Mouse (Mus musculus): ENCODE results near the gene 4930469K13Rik. TPM values are rescaled to one million over a fixed set of nuclear protein-coding genes. Genes with fewer than 3 reads are reported as not detected.
A peak's percentile ranks its signal among the peaks of the same experiment; 100 is the strongest.

The 4930469K13Rik gene
- polyA plus RNA-seq, 1 experiment from 2014 or later: 4.3 TPM

DNA sequence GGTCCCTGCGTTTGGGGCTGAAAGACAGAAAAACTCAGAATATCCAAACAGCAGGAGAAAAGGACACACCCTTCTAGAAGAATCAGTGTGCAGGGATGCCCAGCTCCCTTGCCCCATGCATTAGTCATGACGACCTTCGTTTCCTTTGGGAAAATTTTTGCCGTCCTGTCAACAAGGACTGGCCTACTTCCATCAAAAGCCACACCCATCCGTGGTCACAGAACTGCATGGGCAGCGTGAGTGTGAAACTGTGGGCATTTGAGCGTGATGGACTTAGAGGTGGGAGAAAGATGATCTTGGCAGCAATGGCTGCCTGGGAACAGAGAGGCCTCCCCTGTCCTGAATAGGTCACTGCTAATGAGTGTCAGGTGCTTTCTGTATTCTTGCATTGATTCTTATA is 126.2 kb downstream of the 4930469K13Rik start:
- no peak overlapping the region for H3K9ac ChIP-seq (ENCODE audit: low read depth, low read length)
- H3K27me3 ChIP-seq (ENCODE audit: control insufficient read depth, insufficient read depth, low read length): no peaks in the 10 kb centered on the region
- H3K4me3 ChIP-seq (ENCODE audit: low read depth, low read length): no peak overlapping the region
- H3K4me2 ChIP-seq (replicated peaks; ENCODE audit: low read depth, low read length): no peak overlapping the region
- ATAC-seq (ENCODE audit: low FRiP score) (no peak), DNase-seq (ENCODE audit: low spot score) (no peak)
- H3K27ac ChIP-seq (ENCODE audit: low read depth, low read length): no peak overlapping the region
- 86% methylated on average over 7 of the region's 7 CpGs for WGBS
- H3K4me1 ChIP-seq (replicated peaks; ENCODE audit: control insufficient read depth, insufficient read depth, low read length): no peaks in the 10 kb centered on the region
- H3K36me3 ChIP-seq (ENCODE audit: control insufficient read depth, insufficient read depth, low read length): no peaks in the 10 kb centered on the region
- H3K9me3 ChIP-seq (ENCODE audit: control insufficient read depth, low read length): no peaks in the 10 kb centered on the region

GRCm38 (mm10) chr11:33969199-33969598 is 129.2 kb downstream of the 4930469K13Rik start:
- no peak for ATAC-seq (ENCODE audit: low FRiP score)
- no peak for DNase-seq (ENCODE audit: low spot score)
- 81% methylated on average over 3 of the region's 3 CpGs for WGBS

DNA sequence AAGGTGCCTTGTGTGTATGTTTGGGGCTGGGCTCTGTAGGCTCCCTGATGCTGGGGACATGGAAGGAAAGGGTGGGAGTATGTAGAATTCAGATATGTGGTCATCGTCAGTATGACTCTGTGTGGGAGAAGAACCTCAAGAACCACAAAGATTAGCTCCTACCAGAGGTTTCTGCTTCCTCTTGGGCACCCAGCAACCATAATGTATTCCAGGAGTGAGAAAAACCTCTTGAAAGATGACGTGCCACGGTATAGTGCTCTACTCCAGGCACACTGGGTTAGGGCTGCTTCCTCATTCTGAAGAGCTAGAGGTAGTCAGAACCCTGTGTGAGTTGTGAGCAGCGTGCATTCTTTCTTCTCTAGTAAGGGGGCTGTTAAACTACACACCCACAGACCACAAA is 130.6 kb downstream of the 4930469K13Rik start:
- Histone ChIP-seq H3K9me3 (ENCODE audit: control insufficient read depth, low read length) (no peaks in the 10 kb centered on the region), H3K4me1 (replicated peaks; ENCODE audit: control insufficient read depth, insufficient read depth, low read length) (no peaks in the 10 kb centered on the region), H3K27me3 (ENCODE audit: control insufficient read depth, insufficient read depth, low read length) (no peaks in the 10 kb centered on the region), H3K4me2 (replicated peaks; ENCODE audit: low read depth, low read length) (no peak overlapping the region), H3K27ac (ENCODE audit: low read depth, low read length) (no peak overlapping the region), H3K4me3 (ENCODE audit: low read depth, low read length) (no peak overlapping the region), H3K9ac (ENCODE audit: low read depth, low read length) (no peak overlapping the region), H3K36me3 (ENCODE audit: control insufficient read depth, insufficient read depth, low read length) (no peaks in the 10 kb centered on the region)
- ATAC-seq (ENCODE audit: low FRiP score) (no peak), DNase-seq (ENCODE audit: low spot score) (no peak)
- WGBS: 88% methylated on average over 4 of the region's 4 CpGs

More at GRCm38 (mm10) chr11:33969199-33969598, 129.2 kb downstream of the 4930469K13Rik start:
- H3K4me2 ChIP-seq (replicated peaks; ENCODE audit: low read depth, low read length): no peak overlapping the region
- H3K27ac ChIP-seq (ENCODE audit: low read depth, low read length): no peak overlapping the region
- H3K4me1 ChIP-seq (replicated peaks; ENCODE audit: control insufficient read depth, insufficient read depth, low read length): no peaks in the 10 kb centered on the region
- no peak overlapping the region for H3K9ac ChIP-seq (ENCODE audit: low read depth, low read length)
- no peak overlapping the region for H3K4me3 ChIP-seq (ENCODE audit: low read depth, low read length)
- H3K36me3 ChIP-seq (ENCODE audit: control insufficient read depth, insufficient read depth, low read length): no peaks in the 10 kb centered on the region
- no peaks in the 10 kb centered on the region for H3K9me3 ChIP-seq (ENCODE audit: control insufficient read depth, low read length)
- H3K27me3 ChIP-seq (ENCODE audit: control insufficient read depth, insufficient read depth, low read length): no peaks in the 10 kb centered on the region

- Histone ChIP-seq H3K9me3 (ENCODE audit: control insufficient read depth, low read length) (no peaks in the 10 kb centered on the region), H3K27me3 (ENCODE audit: control insufficient read depth, insufficient read depth, low read length) (no peaks in the 10 kb centered on the region), H3K4me2 (replicated peaks; ENCODE audit: low read depth, low read length) (no peak overlapping the region), H3K4me1 (replicated peaks; ENCODE audit: control insufficient read depth, insufficient read depth, low read length) (no peaks in the 10 kb centered on the region), H3K9ac (ENCODE audit: low read depth, low read length) (no peak overlapping the region), H3K27ac (ENCODE audit: low read depth, low read length) (no peak overlapping the region), H3K36me3 (ENCODE audit: control insufficient read depth, insufficient read depth, low read length) (no peaks in the 10 kb centered on the region), H3K4me3 (ENCODE audit: low read depth, low read length) (no peak overlapping the region)
- no peak for ATAC-seq (ENCODE audit: low FRiP score)
- 71% methylated on average over 2 of the region's 2 CpGs for WGBS
- DNase-seq (ENCODE audit: low spot score): no peak
Observed at GRCm38 (mm10) chr11:33965380-33965779, 133.0 kb downstream of the 4930469K13Rik start.

DNA sequence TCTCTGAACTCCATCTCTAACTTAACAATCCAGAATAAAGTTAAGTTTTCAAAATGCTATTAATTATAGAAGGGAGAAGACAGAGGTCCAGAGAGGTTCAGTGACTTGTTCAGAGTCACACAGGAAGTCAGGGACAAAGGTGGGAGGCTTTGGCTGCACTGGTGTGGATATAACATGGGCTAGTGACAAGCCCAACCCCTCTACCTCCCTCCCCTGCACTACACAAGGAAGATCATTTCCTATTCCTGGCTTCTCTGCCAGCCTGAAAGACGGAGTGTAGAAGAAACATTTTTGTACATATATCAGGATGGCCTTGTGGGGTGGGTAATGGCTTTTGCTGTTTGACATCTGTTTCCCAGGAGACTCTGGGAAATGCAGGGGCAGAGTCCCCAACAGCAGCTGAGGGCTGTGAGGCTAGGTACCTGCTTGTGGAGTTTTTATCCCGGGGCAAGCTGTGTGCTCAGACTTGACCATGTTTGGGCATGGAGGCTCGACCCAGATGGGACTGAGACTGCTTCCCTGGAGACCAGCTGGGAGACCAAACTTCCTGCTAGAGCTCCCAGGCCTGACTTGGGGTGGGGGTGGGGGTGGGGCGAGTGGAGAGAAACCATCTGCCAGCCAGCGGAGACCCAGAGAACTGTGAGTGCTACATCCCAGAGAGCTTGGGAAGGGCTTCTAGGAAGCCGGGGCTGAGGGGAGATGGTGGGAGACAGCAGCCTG is 135.5 kb downstream of the 4930469K13Rik start, which contains the start of gene Kcnmb1:
Gene Kcnmb1, plus strand, starts transcription at position 326 of the 720 bp plus-strand sequence.
- Histone ChIP-seq H3K4me3 (ENCODE audit: low read depth, low read length) (no peak within 1 kb of the TSS), H3K9me3 (ENCODE audit: control insufficient read depth, low read length) (no peaks in the 10 kb centered on the region), H3K4me1 (replicated peaks; ENCODE audit: control insufficient read depth, insufficient read depth, low read length) (no peaks in the 10 kb centered on the region), H3K27me3 (ENCODE audit: control insufficient read depth, insufficient read depth, low read length) (no peaks in the 10 kb centered on the region), H3K27ac (ENCODE audit: low read depth, low read length) (no peak within 1 kb of the TSS), H3K9ac (ENCODE audit: low read depth, low read length) (no peak within 1 kb of the TSS), H3K36me3 (ENCODE audit: control insufficient read depth, insufficient read depth, low read length) (no peaks in the 10 kb centered on the region), H3K4me2 (replicated peaks; ENCODE audit: low read depth, low read length) (no peak within 1 kb of the TSS)
- DNase-seq (ENCODE audit: low spot score) (no peak), ATAC-seq (ENCODE audit: low FRiP score) (no peak; the same call in 1 of the 2 replicates)
- WGBS: 44% methylated on average over 6 of the region's 6 CpGs

DNA sequence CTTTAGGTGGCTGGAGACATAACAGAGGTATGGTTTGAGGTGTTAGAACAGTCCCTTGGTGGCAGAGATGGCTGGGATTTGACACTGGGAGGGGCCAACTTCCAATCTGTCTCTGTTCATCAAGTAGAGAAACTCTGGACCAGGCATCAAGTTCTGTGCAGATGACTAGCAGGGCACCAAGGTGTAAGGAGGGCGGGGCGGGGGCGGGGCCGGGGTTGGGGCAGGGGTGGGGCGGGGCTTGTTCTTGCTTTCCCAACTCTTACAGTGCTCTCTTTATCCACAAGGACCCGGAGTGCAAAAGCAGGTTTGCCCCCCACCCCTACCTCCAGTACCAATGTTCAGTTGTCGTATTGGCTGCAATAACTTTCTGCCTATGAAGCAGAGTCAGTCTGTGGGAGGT is 136.2 kb downstream of the 4930469K13Rik start:
- no peak for DNase-seq (ENCODE audit: low spot score)
- no peak for ATAC-seq (ENCODE audit: low FRiP score)
- 41% methylated on average over 7 of the region's 7 CpGs for WGBS
- Histone ChIP-seq H3K27me3 (ENCODE audit: control insufficient read depth, insufficient read depth, low read length) (no peaks in the 10 kb centered on the region), H3K9ac (ENCODE audit: low read depth, low read length) (no peak overlapping the region), H3K4me2 (replicated peaks; ENCODE audit: low read depth, low read length) (no peak overlapping the region), H3K36me3 (ENCODE audit: control insufficient read depth, insufficient read depth, low read length) (no peaks in the 10 kb centered on the region), H3K9me3 (ENCODE audit: control insufficient read depth, low read length) (no peaks in the 10 kb centered on the region), H3K27ac (ENCODE audit: low read depth, low read length) (no peak overlapping the region), H3K4me1 (replicated peaks; ENCODE audit: control insufficient read depth, insufficient read depth, low read length) (no peaks in the 10 kb centered on the region), H3K4me3 (ENCODE audit: low read depth, low read length) (no peak overlapping the region)

GRCm38 (mm10) chr11:33958713-33959112 is 139.6 kb downstream of the 4930469K13Rik start:
- H3K27ac ChIP-seq (ENCODE audit: low read depth, low read length): no peak overlapping the region
- no peak overlapping the region for H3K4me3 ChIP-seq (ENCODE audit: low read depth, low read length)
- H3K36me3 ChIP-seq (ENCODE audit: control insufficient read depth, insufficient read depth, low read length): no peaks in the 10 kb centered on the region
- H3K4me1 ChIP-seq (replicated peaks; ENCODE audit: control insufficient read depth, insufficient read depth, low read length): no peaks in the 10 kb centered on the region
- no peaks in the 10 kb centered on the region for H3K9me3 ChIP-seq (ENCODE audit: control insufficient read depth, low read length)
- H3K4me2 ChIP-seq (replicated peaks; ENCODE audit: low read depth, low read length): no peak overlapping the region
- DNase-seq (ENCODE audit: low spot score) (peak; percentile 56), ATAC-seq (ENCODE audit: low FRiP score) (no peak)
- no peaks in the 10 kb centered on the region for H3K27me3 ChIP-seq (ENCODE audit: control insufficient read depth, insufficient read depth, low read length)
- H3K9ac ChIP-seq (ENCODE audit: low read depth, low read length): no peak overlapping the region
- WGBS: 81% methylated on average over 8 of the region's 8 CpGs

GRCm38 (mm10) chr11:33957595-33957994 is 140.8 kb downstream of the 4930469K13Rik start:
- H3K4me3 ChIP-seq (ENCODE audit: low read depth, low read length): no peak overlapping the region
- no peaks in the 10 kb centered on the region for H3K4me1 ChIP-seq (replicated peaks; ENCODE audit: control insufficient read depth, insufficient read depth, low read length)
- ATAC-seq (ENCODE audit: low FRiP score) (no peak), DNase-seq (ENCODE audit: low spot score) (no peak)
- no peak overlapping the region for H3K4me2 ChIP-seq (replicated peaks; ENCODE audit: low read depth, low read length)
- 83% methylated on average over 6 of the region's 6 CpGs for WGBS
- H3K36me3 ChIP-seq (ENCODE audit: control insufficient read depth, insufficient read depth, low read length): no peaks in the 10 kb centered on the region
- no peaks in the 10 kb centered on the region for H3K9me3 ChIP-seq (ENCODE audit: control insufficient read depth, low read length)
- H3K27ac ChIP-seq (ENCODE audit: low read depth, low read length): no peak overlapping the region
- no peak overlapping the region for H3K9ac ChIP-seq (ENCODE audit: low read depth, low read length)
- no peaks in the 10 kb centered on the region for H3K27me3 ChIP-seq (ENCODE audit: control insufficient read depth, insufficient read depth, low read length)

- Histone ChIP-seq H3K4me1 (replicated peaks; ENCODE audit: control insufficient read depth, insufficient read depth, low read length) (no peaks in the 10 kb centered on the region), H3K9me3 (ENCODE audit: control insufficient read depth, low read length) (no peaks in the 10 kb centered on the region), H3K27me3 (ENCODE audit: control insufficient read depth, insufficient read depth, low read length) (no peaks in the 10 kb centered on the region), H3K27ac (ENCODE audit: low read depth, low read length) (no peak overlapping the region), H3K9ac (ENCODE audit: low read depth, low read length) (no peak overlapping the region), H3K4me3 (ENCODE audit: low read depth, low read length) (no peak overlapping the region), H3K36me3 (ENCODE audit: control insufficient read depth, insufficient read depth, low read length) (no peaks in the 10 kb centered on the region), H3K4me2 (replicated peaks; ENCODE audit: low read depth, low read length) (no peak overlapping the region)
- DNase-seq (ENCODE audit: low spot score) (no peak), ATAC-seq (ENCODE audit: low FRiP score) (no peak)
- WGBS: 87% methylated on average over 5 of the region's 5 CpGs
Observed at GRCm38 (mm10) chr11:33956623-33957022, 141.7 kb downstream of the 4930469K13Rik start.
